Mouse (Mus musculus) C3H10T1/2 (cell line): ENCODE results near the gene C87977. TPM values are rescaled to one million over a fixed set of nuclear protein-coding genes. Genes with fewer than 3 reads are reported as not detected.

Experiments
- polyA plus RNA-seq, 2 experiments: library from polyadenylated mRNA; unstranded; fragments of >200 nt; fragmentation: generic; extraction: Trizol; gene quantifications; one replicate each; pipeline ENCODE4 v1.2.1; 2012; ENCODE audit warnings: missing spikeins in 2 of 2

Gene C87977
- polyA plus RNA-seq = not detected

DNA sequence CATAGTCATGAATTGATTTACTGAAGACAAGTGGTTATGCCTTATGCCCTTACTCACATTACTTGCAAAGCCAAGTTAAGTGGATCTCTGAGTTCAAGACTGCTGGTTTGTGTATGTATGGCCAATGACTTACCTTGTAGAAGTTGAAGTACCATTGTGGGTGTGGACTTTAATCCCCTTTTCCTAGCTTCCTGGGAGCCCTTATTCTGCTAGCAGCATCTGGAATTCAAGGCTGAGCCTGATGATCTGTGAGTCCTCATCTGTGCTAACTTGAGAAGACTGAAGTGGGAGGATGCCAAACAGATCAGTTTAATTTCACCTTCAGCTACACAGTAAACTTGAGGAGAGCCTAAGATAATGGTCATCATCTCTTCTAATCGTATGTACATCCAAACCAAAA is at the start of gene C87977:
Gene C87977, minus strand, starts transcription at position 101 of the 400 bp plus-strand sequence.

DNA sequence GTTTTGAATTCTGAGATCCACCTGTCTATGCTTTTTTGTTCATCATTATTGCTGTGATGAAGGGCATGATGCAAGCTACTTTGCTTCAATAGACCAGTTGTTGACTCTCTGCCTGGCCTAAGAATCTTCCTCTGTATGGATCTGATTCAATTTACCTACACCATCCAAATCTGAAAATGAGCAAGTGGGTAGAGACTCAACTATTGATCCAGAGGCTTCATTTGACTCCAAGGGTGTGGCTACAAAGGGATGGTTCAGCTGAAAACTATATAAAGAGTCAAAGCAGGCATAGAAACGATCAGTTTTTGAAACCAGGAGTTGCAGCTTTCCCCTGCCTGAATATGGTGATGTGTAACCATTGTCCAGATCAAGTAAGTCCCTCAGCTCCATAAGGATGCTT is 22.7 kb downstream of the C87977 start, which contains the start of gene Oog2:
Gene Oog2, plus strand, starts transcription at position 301 of the 400 bp plus-strand sequence.

DNA sequence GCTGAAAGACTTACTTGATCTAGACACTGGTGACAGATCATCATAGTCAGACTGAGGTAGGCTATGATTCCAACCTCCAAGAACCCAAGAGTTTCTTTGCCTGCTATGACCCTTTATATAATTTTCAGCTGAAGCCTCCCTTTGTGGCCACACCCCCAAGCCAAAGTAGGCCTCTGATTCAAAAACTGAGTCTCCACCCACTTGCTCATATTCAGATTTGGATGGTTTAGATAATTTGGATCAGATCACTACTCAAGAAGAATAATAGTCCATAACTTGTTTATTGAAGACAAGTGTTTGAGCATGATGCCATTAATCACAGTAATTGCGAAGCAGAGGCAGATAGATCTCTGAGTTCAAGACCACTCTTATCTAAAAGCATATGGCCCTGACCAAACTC is 50.6 kb downstream of the C87977 start, which contains the start of gene Oog3:
Gene Oog3, minus strand, starts transcription at position 101 of the 400 bp plus-strand sequence.

Other genes with a start within 250 kb of the C87977 start
- not detected for gene Gm13101, start 246.4 kb downstream of the C87977 start, polyA plus RNA-seq
- gene Pramef17, start 218.9 kb downstream of the C87977 start, polyA plus RNA-seq = not detected
- gene Pramel4, start 154.2 kb downstream of the C87977 start, polyA plus RNA-seq = not detected
- not detected for gene Gm13102, start 106.8 kb downstream of the C87977 start, polyA plus RNA-seq
- not detected for gene Oog3, start 50.7 kb downstream of the C87977 start, polyA plus RNA-seq
- not detected for gene Oog2, start 22.6 kb downstream of the C87977 start, polyA plus RNA-seq
- not detected for gene Pramel5, start 67.2 kb upstream of the C87977 start, polyA plus RNA-seq
- gene Gm13128, start 116.9 kb upstream of the C87977 start, polyA plus RNA-seq = not detected
- not detected for gene Gm13119, start 144.6 kb upstream of the C87977 start, polyA plus RNA-seq
- gene Pramef20, start 164.6 kb upstream of the C87977 start, polyA plus RNA-seq = not detected
- not detected for gene Pramef12, start 195.1 kb upstream of the C87977 start, polyA plus RNA-seq
- not detected for gene 1700012P22Rik, start 225.5 kb upstream of the C87977 start, polyA plus RNA-seq
- gene Gm9944, start 240.0 kb upstream of the C87977 start, polyA plus RNA-seq = not detected